Comparison of ENCODE assay signal across 1 mouse cellular context in the genomic region with DNA sequence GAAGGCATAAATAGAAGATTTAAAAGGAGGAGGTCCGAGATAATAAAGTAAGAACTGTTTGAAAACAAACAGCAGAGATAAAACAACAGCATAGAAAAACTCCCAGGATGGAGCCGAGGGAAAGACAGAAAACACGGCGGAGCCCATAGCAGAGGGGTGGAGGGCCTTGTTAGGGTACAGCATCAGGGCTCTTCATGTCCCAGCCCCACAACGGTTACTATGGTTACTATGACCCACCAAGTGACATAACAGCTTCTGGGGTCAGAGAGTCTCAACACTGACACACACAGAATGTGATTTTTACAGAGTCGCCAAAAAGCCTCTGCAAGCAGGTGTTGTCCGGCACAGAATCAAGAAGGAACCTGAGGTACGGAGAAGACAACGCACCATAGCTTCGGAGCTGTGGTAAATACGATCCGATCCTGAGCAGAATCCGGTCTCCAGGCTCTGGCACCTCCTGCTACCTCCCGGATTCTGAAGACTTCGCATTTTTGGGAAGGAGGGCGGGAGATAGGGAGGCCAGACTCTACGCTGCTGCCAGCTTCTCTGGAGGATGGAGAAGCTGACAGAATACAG.
TF ChIP-seq lines count a peak whose summit lies in the region.

No protein-coding gene starts in this region.

TF ChIP-seq in MEL, 35 proteins besides CTCF, POLR2A, EP300 and RAD21 (continued from another document):
- TF ChIP-seq CHD1 (IDR thresholded peaks at IDR 0.05; ENCODE audit: low read depth, low read length) (no peak; the same call in 1 of the 2 replicates), MXI1 (IDR thresholded peaks at IDR 0.05; ENCODE audit: low read depth, low read length) (peak; percentile 52; the same call in 1 of the 2 replicates), ETS1 (IDR thresholded peaks at IDR 0.05; ENCODE audit: low read depth, low read length) (peak; percentile 57; the same call in 1 of the 2 replicates), BHLHE40 (IDR thresholded peaks at IDR 0.05; ENCODE audit: borderline replicate concordance, low read depth, low read length) (no peak), GABPA (IDR thresholded peaks at IDR 0.05; ENCODE audit: low read depth, low read length) (no peak), ZNF384 (IDR thresholded peaks at IDR 0.05; ENCODE audit: low read depth, low read length) (peak; percentile 58; the same call in 1 of the 2 replicates), MYC (IDR thresholded peaks at IDR 0.05; ENCODE audit: low read depth, low read length) (no peak), NELFE (IDR thresholded peaks at IDR 0.05; ENCODE audit: low read depth, low read length) (peak; percentile 37; the same call in 1 of the 2 replicates), HCFC1 (IDR thresholded peaks at IDR 0.05; ENCODE audit: low read depth, low read length) (peak; percentile 32; the same call in 1 of the 2 replicates), MYB (IDR thresholded peaks at IDR 0.05; ENCODE audit: low read depth, low read length) (no peak), CHD2 (IDR thresholded peaks at IDR 0.05; ENCODE audit: low read length) (no peak), TAL1 (IDR thresholded peaks at IDR 0.05; ENCODE audit: low read length) (no peak), TCF12 (IDR thresholded peaks at IDR 0.05; ENCODE audit: low read depth, low read length) (peak; percentile 33; the same call in 1 of the 2 replicates), POLR2AphosphoS2 (IDR thresholded peaks at IDR 0.05; ENCODE audit: low read length) (no peak), USF1 (IDR thresholded peaks at IDR 0.05; ENCODE audit: low read depth, low read length) (no peak)
TF ChIP-seq in MEL: peak in this region for 14.
